Mouse (Mus musculus): Measurements from ENCODE around the gene Afmid. TPM values are rescaled to one million over a fixed set of nuclear protein-coding genes. Genes with fewer than 3 reads are reported as not detected.

Afmid gene
- total RNA-seq, 2 experiments from 2014 or later, result 5.6 to 7.3 TPM

DNA sequence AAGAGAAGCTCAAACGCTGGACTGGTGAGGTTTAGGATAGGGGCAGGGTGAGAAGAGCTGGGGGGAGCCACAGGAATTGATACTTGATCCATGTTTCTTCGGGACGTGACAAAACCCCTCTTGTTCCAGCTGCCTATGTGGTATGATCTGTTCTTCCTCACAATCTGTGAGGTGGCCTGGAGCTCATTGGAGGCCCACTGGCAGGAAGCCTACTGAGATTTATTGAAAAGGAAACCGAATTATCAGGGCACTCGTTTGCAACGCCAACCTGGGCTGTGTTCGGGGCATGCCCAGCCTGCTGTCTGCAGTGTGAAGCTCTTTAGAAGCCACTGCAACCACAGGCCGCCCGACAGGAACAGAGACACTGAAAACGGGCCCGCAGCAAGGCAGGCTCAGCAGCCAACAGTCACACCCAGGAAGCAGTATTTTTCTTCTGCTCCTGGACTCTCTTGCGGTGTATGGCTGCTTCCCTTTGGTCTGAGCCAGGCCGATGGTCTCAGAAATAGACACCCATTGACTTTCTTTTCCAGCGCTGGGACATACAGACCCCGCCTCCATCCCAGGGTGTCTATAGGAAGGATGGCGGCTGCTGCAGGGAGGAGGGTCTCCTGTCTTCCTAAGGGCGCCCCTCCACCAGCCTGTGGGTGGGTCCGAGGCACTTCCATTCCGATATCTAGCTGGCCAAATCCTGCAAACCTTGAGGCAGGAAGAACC lies 22.7 kb downstream of the Afmid start:
- peak in 1 of 2 experiments; percentile 55 for DNase-seq (ENCODE audit: low spot score in 2 of 2)

GRCm38 (mm10) chr11:117848985-117849671 lies 23.4 kb downstream of the Afmid start, which contains the start of gene Birc5:
Birc5 (plus strand) TSS chr11:117849251.
- DNase-seq (ENCODE audit: low spot score in 2 of 2), result peak; percentile 92 to 97

DNA sequence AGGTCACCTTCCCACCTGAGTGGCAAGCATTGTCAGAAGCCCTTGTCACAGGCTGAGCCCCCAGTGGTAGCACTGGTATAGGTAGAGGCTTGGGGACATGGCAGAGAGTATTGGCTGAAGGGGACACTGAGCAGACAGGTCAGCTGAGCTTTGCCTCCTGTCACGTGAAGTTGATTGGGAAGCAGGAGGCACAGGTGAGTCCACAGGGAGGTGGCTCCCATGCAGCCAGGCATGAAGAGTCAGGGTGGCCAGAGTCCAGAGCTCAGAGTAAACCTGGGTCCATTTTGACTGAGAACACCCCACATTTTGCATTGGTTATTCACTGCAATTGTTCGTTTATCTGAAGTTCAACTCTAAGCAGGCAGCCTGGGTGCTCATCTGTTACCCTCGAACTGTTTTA lies 27.2 kb downstream of the Afmid start:
- DNase-seq (ENCODE audit: low spot score in 2 of 2), result no peak

DNA sequence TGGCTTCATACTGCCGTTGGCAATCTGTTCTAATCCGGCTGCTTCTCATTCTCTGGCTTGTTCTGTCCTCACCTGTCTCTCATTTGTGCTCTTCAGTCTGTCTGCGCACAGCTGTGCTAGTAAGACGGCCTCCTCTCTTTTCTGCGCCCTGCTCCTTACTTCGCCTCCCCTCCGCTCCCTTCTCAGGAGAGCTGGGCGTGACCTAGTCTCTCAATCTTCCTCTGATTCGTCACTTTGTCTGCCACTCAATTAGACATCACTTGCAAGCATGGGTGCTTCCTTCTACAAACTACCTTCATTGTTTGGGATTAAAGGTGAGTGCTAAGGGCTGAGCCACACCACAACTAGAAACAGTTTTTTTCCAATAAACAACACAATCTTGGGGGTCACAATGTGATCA lies 28.5 kb downstream of the Afmid start:
- no peak for DNase-seq (ENCODE audit: low spot score in 2 of 2)

DNA sequence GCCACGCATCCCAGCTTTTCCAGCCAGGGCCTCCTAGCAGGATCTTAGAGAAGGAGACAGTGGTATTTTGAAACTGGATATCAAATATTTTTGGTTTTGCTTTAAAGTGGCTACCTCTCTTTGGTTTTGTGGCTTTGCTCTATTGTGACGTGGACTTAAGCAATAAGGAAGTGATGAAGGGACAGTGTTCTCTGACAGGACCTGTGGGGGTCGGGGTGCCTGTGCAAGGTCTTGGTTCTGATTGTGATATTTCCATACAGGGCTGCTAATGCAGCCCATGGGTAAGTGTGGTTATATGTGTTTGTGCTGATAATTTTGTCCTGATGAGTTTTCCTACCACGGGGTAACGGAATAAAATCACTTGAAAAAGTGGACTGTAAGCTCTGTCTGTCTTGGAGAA lies 29.6 kb downstream of the Afmid start:
- DNase-seq (ENCODE audit: low spot score in 2 of 2), result no peak

DNA sequence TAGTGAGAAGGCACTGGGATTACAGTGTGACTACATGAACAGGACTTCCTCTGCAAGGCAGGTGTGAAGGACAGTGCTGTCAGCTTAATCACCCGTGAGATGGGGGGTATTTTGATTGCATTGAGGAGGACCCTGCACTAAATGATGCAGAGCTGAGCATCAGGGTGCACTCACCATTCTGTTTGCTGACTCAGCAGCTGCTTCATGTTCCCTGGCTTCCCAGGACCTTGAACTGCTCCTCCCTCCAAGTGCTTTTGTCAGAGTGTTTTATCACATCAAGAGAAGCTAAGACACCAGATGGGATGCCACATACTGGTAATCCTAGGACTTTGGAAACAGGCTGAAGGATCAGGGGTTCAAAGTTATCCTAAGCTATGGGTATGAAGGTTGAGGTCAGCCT lies 30.3 kb downstream of the Afmid start:
- DNase-seq (ENCODE audit: low spot score in 2 of 2), result no peak

GRCm38 (mm10) chr11:117857462-117857861 lies 31.7 kb downstream of the Afmid start:
- DNase-seq (ENCODE audit: low spot score in 2 of 2), result no peak

DNA sequence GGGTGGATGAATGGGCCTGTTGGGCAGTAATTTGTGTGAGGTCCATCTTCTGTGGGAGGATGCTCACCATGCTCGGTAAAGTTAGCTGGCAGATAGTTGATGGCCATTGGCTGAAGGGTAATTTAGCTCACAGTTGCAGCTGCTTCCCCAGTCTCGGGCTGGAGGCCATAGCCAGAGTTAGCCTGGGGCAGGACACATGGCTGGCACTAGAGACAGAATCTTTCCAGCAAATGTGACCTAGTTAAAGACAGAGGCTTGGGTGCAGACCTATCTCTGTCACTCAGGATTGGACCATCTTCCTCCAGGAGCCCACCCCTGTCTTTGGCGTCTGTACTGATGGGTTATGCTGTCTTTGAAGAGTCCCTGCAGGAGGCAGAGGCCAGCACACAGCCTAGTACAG lies 32.7 kb downstream of the Afmid start:
- DNase-seq (ENCODE audit: low spot score in 2 of 2), result no peak

DNA sequence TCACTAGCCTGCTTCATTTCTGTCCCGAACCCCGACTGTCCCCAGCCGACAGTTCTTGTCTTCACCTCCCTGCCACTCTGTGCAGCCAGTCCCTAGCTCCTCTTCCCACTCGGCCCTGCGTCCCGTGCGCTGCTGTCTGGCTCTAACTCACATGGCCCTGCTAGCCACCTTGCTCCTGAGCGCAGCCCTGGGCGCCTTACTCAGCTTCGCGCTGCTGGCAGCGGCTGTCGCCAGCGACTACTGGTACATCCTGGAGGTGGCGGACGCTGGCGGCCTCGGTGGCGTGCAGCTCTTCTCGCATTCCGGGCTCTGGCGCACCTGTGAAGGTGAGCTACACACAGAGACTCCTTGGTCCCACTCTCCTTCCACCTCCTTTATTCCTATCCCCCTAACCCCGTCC lies 34.9 kb downstream of the Afmid start, which contains the start of gene Tmem235:
Tmem235 (plus strand) TSS at position 152 of the 400 bp plus-strand sequence.
- no peak for DNase-seq (ENCODE audit: low spot score in 2 of 2)

DNA sequence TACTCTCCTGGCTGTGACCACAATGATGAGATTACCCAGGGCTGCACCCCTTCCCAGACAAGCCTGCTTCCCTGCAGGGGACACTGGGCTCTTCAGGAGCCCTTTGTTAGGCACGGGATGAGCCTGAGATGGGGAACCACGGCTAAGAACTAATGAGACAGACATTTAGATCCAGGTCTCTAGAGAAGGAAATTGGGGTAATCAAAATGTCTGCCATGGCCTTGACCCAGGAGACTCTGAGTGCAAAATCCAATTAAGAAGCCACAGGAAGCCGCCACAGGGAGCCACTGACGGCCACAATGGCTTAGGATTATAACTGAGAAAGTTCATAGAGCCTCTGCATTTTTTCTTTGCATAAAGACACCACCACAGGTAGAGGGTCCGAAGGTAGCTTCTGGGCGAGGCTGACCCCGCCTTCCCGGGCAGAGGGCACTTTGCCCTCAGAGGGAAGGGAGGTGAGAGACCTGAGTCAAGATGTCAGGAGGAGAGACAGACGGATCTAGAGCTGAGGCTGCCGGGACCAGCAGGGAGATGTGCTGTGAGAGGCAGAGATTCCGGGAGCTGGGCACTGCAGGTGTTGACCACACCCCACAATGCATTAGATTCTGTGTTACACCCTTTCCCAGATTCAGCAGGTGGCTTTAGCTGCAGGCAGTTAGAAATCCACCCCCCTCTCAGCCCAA lies 37.6 kb downstream of the Afmid start:
- no peak for DNase-seq (ENCODE audit: low spot score in 2 of 2)

DNA sequence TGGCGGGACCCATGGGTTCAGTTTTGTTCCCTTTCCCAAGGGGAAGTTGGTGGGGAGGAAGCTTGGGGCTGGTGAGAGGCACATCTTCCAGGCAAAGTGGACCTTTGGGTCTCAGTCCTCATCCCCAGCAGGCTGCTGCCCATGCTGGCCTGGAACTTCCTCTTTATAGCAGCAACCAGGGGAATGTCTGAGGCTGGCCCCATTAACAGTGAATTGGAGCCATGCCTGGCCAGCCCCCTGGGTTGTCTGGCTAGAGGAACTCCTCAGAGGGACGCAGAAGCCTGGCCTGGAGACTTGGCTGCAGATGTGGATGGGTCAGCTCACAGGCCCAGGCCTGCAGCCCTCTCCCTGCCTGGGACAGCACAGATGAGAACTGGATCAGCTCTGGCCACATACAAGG lies 39.1 kb downstream of the Afmid start:
- no peak for DNase-seq (ENCODE audit: low spot score in 2 of 2)

GRCm38 (mm10) chr11:117865988-117866387 lies 40.3 kb downstream of the Afmid start:
- DNase-seq (ENCODE audit: low spot score in 2 of 2), result no peak

- peak; percentile 82 to 86 for DNase-seq (ENCODE audit: low spot score in 2 of 2)
These were observed 45.1 kb downstream of the Afmid start for GRCm38 (mm10) chr11:117870688-117871365.

DNA sequence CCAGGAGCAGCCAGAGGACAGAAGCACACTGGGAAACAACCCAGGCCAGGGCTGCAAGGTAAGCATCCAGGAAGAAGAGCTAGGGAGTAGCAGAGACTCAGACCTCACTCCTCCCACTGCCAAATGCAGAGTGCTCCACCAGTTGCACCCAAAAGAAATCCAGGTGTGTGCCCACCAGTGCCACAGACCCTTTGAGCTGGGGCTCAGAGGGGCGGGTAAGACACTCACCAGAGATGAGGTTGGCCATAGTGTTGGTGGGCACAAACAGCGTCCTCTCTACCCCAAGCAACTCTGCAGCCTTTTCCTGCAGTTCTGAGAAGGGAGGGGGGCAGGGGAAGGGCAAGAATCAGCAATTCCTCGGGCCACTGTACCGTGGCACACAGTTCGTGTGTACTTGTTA lies 45.7 kb downstream of the Afmid start:
- DNase-seq (ENCODE audit: low spot score in 2 of 2), result no peak

DNA sequence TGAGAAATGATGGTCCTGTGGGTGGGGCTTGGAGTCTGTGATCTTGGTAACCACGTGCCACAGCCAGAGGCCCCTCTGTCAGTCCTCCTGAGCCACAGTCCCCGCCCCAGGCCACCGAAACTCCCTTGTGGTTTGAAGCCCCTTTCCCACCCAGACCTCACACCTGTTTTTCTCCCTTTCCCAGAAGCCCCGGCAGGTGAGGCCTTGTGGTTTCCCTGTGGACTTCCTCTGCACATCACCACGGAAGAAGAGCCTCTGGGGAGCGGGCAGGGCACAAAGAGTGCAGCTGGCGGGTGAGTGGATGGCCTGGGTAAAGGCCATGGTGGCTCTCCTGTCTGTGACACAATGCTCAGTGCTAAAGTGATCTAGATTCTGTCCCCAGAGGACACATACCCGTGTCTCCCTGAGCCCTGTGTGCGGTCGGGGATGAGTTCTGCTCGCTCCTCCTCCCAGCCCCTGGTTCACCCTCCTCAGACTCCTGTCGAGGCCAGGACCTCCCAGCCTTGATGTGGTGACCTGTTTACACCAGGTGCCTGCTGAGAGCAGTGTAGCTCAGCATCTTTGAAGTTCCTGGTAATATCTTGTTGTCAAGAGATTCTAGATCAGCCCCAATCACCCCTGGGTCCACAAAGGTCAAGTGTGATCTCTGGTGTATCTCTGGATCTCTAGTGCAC lies 46.3 kb downstream of the Afmid start:
- no peak for DNase-seq (ENCODE audit: low spot score in 2 of 2)

DNA sequence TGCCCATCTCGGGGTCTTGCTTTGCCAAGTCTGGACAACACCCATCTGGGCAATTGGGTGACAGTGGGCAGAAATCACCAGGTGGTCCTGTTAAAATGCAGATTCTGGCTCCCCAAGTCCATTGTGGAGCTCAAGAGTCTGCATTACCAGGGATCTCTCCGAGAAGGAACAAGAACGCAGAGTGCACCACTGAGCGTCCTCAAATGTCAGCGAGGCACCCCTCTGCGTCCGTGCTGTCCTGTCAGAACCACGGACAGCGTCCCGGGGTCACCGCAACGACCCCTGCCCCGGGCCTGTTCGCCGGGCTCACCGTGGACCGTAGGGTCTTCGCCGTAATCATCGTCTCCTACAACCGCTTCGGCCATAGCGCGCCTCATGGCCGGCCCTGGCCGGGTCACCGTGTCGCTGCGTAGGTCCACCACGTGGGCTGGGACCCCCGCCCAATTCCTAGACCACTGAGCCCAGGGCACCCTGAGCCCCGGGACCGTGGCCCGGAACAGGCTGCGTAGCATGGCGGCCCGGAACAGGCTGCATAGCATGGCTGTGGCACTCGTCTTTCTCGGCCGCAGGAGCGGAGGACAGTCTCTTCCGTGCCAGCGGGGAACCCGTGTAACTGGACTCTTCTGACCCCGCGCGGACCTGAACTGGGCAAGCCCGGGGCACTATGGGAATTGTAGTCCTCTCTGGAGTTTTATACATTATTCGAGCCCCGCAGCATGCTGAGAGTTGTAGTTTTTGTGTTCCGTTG lies 47.3 kb downstream of the Afmid start, which contains the start of gene Tha1:
Tha1 (minus strand) TSS at position 621 of the 748 bp plus-strand sequence.
- DNase-seq (ENCODE audit: low spot score in 2 of 2), result peak; percentile 68 to 76

DNA sequence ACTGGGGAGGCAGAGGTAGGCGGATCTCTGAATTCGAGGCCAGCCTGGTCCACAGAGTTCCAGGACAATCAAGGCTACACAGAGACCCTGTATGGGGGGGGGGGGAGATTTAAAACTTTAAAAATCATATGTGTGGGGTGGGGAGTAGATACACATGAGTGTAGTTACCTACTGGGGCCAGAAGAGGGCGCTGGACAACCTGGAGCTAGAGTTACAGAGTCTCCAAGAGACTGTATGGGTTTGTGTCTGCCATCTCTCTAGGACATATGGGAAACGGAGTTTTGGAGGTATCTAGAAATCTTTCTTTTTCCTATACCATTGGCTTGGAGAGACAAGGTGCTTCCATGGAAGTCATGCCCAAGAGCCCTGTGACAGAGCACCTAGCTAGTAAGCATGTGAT lies 48.7 kb downstream of the Afmid start:
- DNase-seq (ENCODE audit: low spot score in 2 of 2), result no peak

GRCm38 (mm10) chr11:117875681-117876080 lies 50.0 kb downstream of the Afmid start:
- no peak for DNase-seq (ENCODE audit: low spot score in 2 of 2)

- DNase-seq (ENCODE audit: low spot score in 2 of 2), result peak; percentile 59 to 63
These were observed 52.4 kb downstream of the Afmid start for GRCm38 (mm10) chr11:117877917-117878745.

Data from layer of hippocampus, postnatal 10 days (tissue).